14 mouse cellular contexts compared by ENCODE assay signal in the genomic region with DNA sequence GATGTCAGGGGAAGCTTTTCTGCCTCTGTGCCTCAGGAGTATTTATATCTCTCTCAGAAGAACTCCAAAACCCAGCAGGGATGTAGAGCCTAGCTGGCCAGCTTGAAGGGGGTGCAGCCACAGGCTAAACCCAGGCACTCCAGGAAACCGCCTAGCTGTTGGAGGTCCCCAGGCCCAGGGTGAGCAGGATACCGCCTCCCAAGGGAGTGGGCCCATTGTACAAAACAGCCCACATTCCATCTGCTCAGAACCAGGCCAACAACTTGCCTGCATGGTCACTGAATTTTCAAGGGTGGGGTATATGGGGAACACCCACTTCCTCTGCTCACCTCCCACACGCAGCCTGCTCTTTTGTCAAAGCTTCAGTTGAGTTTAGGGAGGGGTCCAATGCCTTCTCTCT. TPM values are rescaled to one million over a fixed set of nuclear protein-coding genes. Genes with fewer than 3 reads are reported as not detected.
DNase-seq lines count a peak whose midpoint lies in the region; ATAC-seq lines count a peak whose summit lies in the region.
"Had no signal": no experiment of that assay in that cellular context is flagged by ENCODE, and none has a peak within 500 bp of the region (broad histone marks: within the 10 kb centered on the region; RNA-seq: fewer than 3 reads in every experiment).

No protein-coding gene starts in this region.

- no peak overlapping the region for H3K4me3 ChIP-seq in midbrain, embryonic 11.5 days (ENCODE audit: low read depth, low read length)
- no peak overlapping the region for H3K4me3 ChIP-seq in midbrain, embryonic 16.5 days (ENCODE audit: low read depth, low read length)
- H3K4me3 ChIP-seq: embryonic facial prominence, embryonic 10.5 days; intestine, embryonic 15.5 days; liver, embryonic 15.5 days had no signal

- H3K27me3 ChIP-seq in midbrain, embryonic 11.5 days (ENCODE audit: control insufficient read depth, insufficient read depth, low read length) = no peaks in the 10 kb centered on the region
- H3K27me3 ChIP-seq in midbrain, embryonic 16.5 days (ENCODE audit: control insufficient read depth, insufficient read depth, low read depth, low read length) = no peaks in the 10 kb centered on the region
- H3K27me3 ChIP-seq: intestine, embryonic 15.5 days; liver, embryonic 15.5 days had no signal

- H3K36me3 ChIP-seq in midbrain, embryonic 11.5 days (ENCODE audit: control insufficient read depth, insufficient read depth, low read length) = peaks cover 3% of the 10 kb centered on the region
- H3K36me3 ChIP-seq in midbrain, embryonic 16.5 days (ENCODE audit: control insufficient read depth, insufficient read depth, low read length) = 0 out of 2 replicates have a peak, but pooled peaks cover 4% of the 10 kb centered on the region
- H3K36me3 ChIP-seq: intestine, embryonic 15.5 days; liver, embryonic 15.5 days had no signal

- no peak for ATAC-seq in midbrain, embryonic 11.5 days (ENCODE audit: low FRiP score)
- no peak for ATAC-seq in midbrain, embryonic 16.5 days
- ATAC-seq: intestine, embryonic 15.5 days had no signal

- intact Hi-C loops in gastrocnemius, postnatal 36 days (cut with DNase I) = no loop called here
- intact Hi-C loops in heart, postnatal 10 days (cut with DNase I) = no loop called here

- no peak overlapping the region for H3K4me2 ChIP-seq in midbrain, embryonic 11.5 days
- H3K4me2 ChIP-seq in midbrain, embryonic 16.5 days (ENCODE audit: low read length) = no peak overlapping the region
- H3K4me2 ChIP-seq: intestine, embryonic 15.5 days; liver, embryonic 15.5 days had no signal

- H3K9me3 ChIP-seq in midbrain, embryonic 11.5 days (ENCODE audit: control insufficient read depth, low read length) = no peaks in the 10 kb centered on the region
- no peaks in the 10 kb centered on the region for H3K9me3 ChIP-seq in midbrain, embryonic 16.5 days (replicated peaks; ENCODE audit: control insufficient read depth, low read length, poor library complexity, severe bottlenecking)
- H3K9me3 ChIP-seq: embryonic facial prominence, embryonic 10.5 days; intestine, embryonic 15.5 days; liver, embryonic 15.5 days had no signal

- WGBS in midbrain, embryonic 11.5 days = 91% methylated on average over 3 of the region's 3 CpGs
- 99% methylated on average over 3 of the region's 3 CpGs for WGBS in midbrain, embryonic 16.5 days

- H3K27ac ChIP-seq in midbrain, embryonic 11.5 days (ENCODE audit: low read depth, low read length) = no peak overlapping the region
- H3K27ac ChIP-seq in midbrain, embryonic 16.5 days (ENCODE audit: low read length) = no peak overlapping the region
- H3K27ac ChIP-seq: embryonic facial prominence, embryonic 10.5 days; intestine, embryonic 15.5 days; liver, embryonic 15.5 days had no signal

- peak; percentile 41 for DNase-seq in gastrocnemius, postnatal 25 days
- no peak for DNase-seq in gastrocnemius, postnatal 36 days
- DNase-seq in midbrain, embryonic 11.5 days (ENCODE audit: low spot score, missing footprints) = peak; percentile 44
- peak; percentile 45 to 50 for DNase-seq in heart, postnatal 10 days
- DNase-seq in telencephalon, adult 2 months (ENCODE audit: low read depth, low spot score) = peak; percentile 62
- DNase-seq in cerebellum, adult 8-10 months = no peak
- DNase-seq in thymus, adult 18-20 months = no peak
- DNase-seq: cerebellum, adult 9-10 months; kidney, postnatal 36 days; lung, postnatal 4 days had no signal

- H3K4me1 ChIP-seq in midbrain, embryonic 11.5 days (ENCODE audit: control insufficient read depth, insufficient read depth, low read length) = peaks cover 4% of the 10 kb centered on the region; the same call in 1 of the 2 replicates
- H3K4me1 ChIP-seq in midbrain, embryonic 16.5 days (ENCODE audit: control insufficient read depth, insufficient read depth, low read length) = no peaks in the 10 kb centered on the region

- H3K9ac ChIP-seq in midbrain, embryonic 11.5 days (ENCODE audit: low read length) = no peak overlapping the region
- no peak overlapping the region for H3K9ac ChIP-seq in midbrain, embryonic 16.5 days (ENCODE audit: low read depth, low read length)
- H3K9ac ChIP-seq: intestine, embryonic 15.5 days; liver, embryonic 15.5 days had no signal

RNA-seq across cellular contexts. Expression of gene Snrnp35, which starts 17.6 kb away (rescaled TPM):
- 10 to 100 TPM; 23.0 to 23.8 TPM for total RNA-seq in gastrocnemius, postnatal 25 days (2021)
- total RNA-seq in gastrocnemius, postnatal 36 days (2021) = 10 to 100 TPM; 20.5 to 26.1 TPM
- 15.6 and 17.3 TPM in 2 replicates for polyA plus RNA-seq in midbrain, embryonic 11.5 days (2014; fragmentation: Nextera tagmentation; extraction: Ambion mirVana)
- 19.9 and 21.7 TPM in 2 replicates for polyA plus RNA-seq in midbrain, embryonic 16.5 days (2015; fragmentation: Nextera tagmentation; extraction: Ambion mirVana)
- 10 to 100 TPM; 14.2 to 16.0 TPM for total RNA-seq in heart, postnatal 10 days (2021)

RNA-seq across cellular contexts. Expression of gene Rilpl2, which starts 22.4 kb away (rescaled TPM):
- 1 to 10 TPM; 3.9 to 5.1 TPM for total RNA-seq in gastrocnemius, postnatal 25 days (2021)
- 1 to 10 TPM; 3.6 to 4.9 TPM for total RNA-seq in gastrocnemius, postnatal 36 days (2021)
- polyA plus RNA-seq in midbrain, embryonic 11.5 days (2014; fragmentation: Nextera tagmentation; extraction: Ambion mirVana) = 19.6 and 23.1 TPM in 2 replicates
- 25.3 and 29.9 TPM in 2 replicates for polyA plus RNA-seq in midbrain, embryonic 16.5 days (2015; fragmentation: Nextera tagmentation; extraction: Ambion mirVana)
- total RNA-seq in heart, postnatal 10 days (2021) = 10 to 100 TPM; 11.0 to 11.4 TPM

RNA-seq across cellular contexts. Expression of gene Rilpl1, which starts 30.6 kb away (rescaled TPM):
- total RNA-seq in gastrocnemius, postnatal 25 days (2021) = 100 to 1,000 TPM; 121 to 144 TPM
- 100 to 1,000 TPM; 197 to 200 TPM for total RNA-seq in gastrocnemius, postnatal 36 days (2021)
- 17.7 and 21.7 TPM in 2 replicates for polyA plus RNA-seq in midbrain, embryonic 11.5 days (2014; fragmentation: Nextera tagmentation; extraction: Ambion mirVana)
- polyA plus RNA-seq in midbrain, embryonic 16.5 days (2015; fragmentation: Nextera tagmentation; extraction: Ambion mirVana) = 10.6 and 11.7 TPM in 2 replicates
- total RNA-seq in heart, postnatal 10 days (2021) = 100 to 1,000 TPM; 111 to 115 TPM

RNA-seq across cellular contexts. Expression of gene Tmed2, which starts 39.9 kb away (rescaled TPM):
- total RNA-seq in gastrocnemius, postnatal 25 days (2021) = 100 to 1,000 TPM; 145 to 151 TPM
- 100 to 1,000 TPM; 133 to 145 TPM for total RNA-seq in gastrocnemius, postnatal 36 days (2021)
- 490 and 523 TPM in 2 replicates for polyA plus RNA-seq in midbrain, embryonic 11.5 days (2014; fragmentation: Nextera tagmentation; extraction: Ambion mirVana)
- polyA plus RNA-seq in midbrain, embryonic 16.5 days (2015; fragmentation: Nextera tagmentation; extraction: Ambion mirVana) = 340 and 348 TPM in 2 replicates
- 100 to 1,000 TPM; 201 to 206 TPM for total RNA-seq in heart, postnatal 10 days (2021)

RNA-seq across cellular contexts. Expression of gene Ddx55, which starts 52.1 kb away (rescaled TPM):
- 1 to 10 TPM; 4.3 to 4.8 TPM for total RNA-seq in gastrocnemius, postnatal 25 days (2021)
- 1 to 10 TPM; 3.1 to 3.6 TPM for total RNA-seq in gastrocnemius, postnatal 36 days (2021)
- 13.2 and 15.0 TPM in 2 replicates for polyA plus RNA-seq in midbrain, embryonic 11.5 days (2014; fragmentation: Nextera tagmentation; extraction: Ambion mirVana)
- 25.7 and 27.8 TPM in 2 replicates for polyA plus RNA-seq in midbrain, embryonic 16.5 days (2015; fragmentation: Nextera tagmentation; extraction: Ambion mirVana)
- 1 to 10 TPM; 6.2 to 7.0 TPM for total RNA-seq in heart, postnatal 10 days (2021)

Comparison
In these comparisons a context has a peak if more than half of its experiments do, and no peak if none do; other contexts are left out.
1. DNase-seq: peak in gastrocnemius, postnatal 25 days (single experiment), midbrain, embryonic 11.5 days (single experiment), heart, postnatal 10 days (2 of 2) and telencephalon, adult 2 months (single experiment); none in gastrocnemius, postnatal 36 days (0 of 2), cerebellum, adult 8-10 months (single experiment) and thymus, adult 18-20 months (0 of 2).